Mouse (Mus musculus) layer of hippocampus, postnatal 14 days (tissue): ENCODE measurements around the gene Skap1. TPM values are rescaled to one million over a fixed set of nuclear protein-coding genes. Genes with fewer than 3 reads are reported as not detected.

Experiments
- DNase-seq, 2 experiments: peaks; one replicate each; pipeline ENCODE4 v3.0.0; 2021 to 2022; ENCODE audit warnings: low spot score in 2 of 2, mixed read lengths in 1 of 2
- total RNA-seq, 2 experiments: library from RNA; stranded (reverse); gene quantifications; 2 replicates each; pipeline ENCODE4 v1.2.3; 2021

Gene Skap1
- total RNA-seq, 2 experiments from 2014 or later = 0.78 to 1.5 TPM

GRCm38 (mm10) chr11:96550960-96551703, 86.7 kb downstream of the Skap1 start:
- DNase-seq = no peak

GRCm38 (mm10) chr11:96553091-96553490, 88.7 kb downstream of the Skap1 start:
- peak; percentile 20 to 62 for DNase-seq

GRCm38 (mm10) chr11:96560229-96560628, 95.8 kb downstream of the Skap1 start:
- no peak for DNase-seq

- DNase-seq = no peak
Observed at GRCm38 (mm10) chr11:96564088-96564487, 99.7 kb downstream of the Skap1 start.

- DNase-seq = no peak
Observed at GRCm38 (mm10) chr11:96572515-96572914, 108.1 kb downstream of the Skap1 start.

GRCm38 (mm10) chr11:96576491-96577427, 112.4 kb downstream of the Skap1 start:
- no peak for DNase-seq

- no peak for DNase-seq
Observed at GRCm38 (mm10) chr11:96578551-96579283, 114.3 kb downstream of the Skap1 start.

GRCm38 (mm10) chr11:96581604-96582384, 117.4 kb downstream of the Skap1 start:
- DNase-seq = no peak

GRCm38 (mm10) chr11:96582595-96582994, 118.2 kb downstream of the Skap1 start:
- DNase-seq = no peak

GRCm38 (mm10) chr11:96589828-96590227, 125.4 kb downstream of the Skap1 start:
- DNase-seq = no peak

- no peak for DNase-seq
Observed at GRCm38 (mm10) chr11:96595890-96596289, 131.5 kb downstream of the Skap1 start.

GRCm38 (mm10) chr11:96596301-96596700, 131.9 kb downstream of the Skap1 start:
- DNase-seq = no peak

GRCm38 (mm10) chr11:96602806-96603205, 138.4 kb downstream of the Skap1 start:
- DNase-seq = no peak

GRCm38 (mm10) chr11:96604306-96604705, 139.9 kb downstream of the Skap1 start:
- no peak for DNase-seq

- no peak for DNase-seq
Observed at GRCm38 (mm10) chr11:96604751-96605450, 140.5 kb downstream of the Skap1 start.

- DNase-seq = no peak
Observed at GRCm38 (mm10) chr11:96605516-96605915, 141.1 kb downstream of the Skap1 start.

- no peak for DNase-seq
Observed at GRCm38 (mm10) chr11:96612596-96612995, 148.2 kb downstream of the Skap1 start.

GRCm38 (mm10) chr11:96616792-96617191, 152.4 kb downstream of the Skap1 start:
- no peak for DNase-seq

- no peak for DNase-seq
Observed at GRCm38 (mm10) chr11:96618789-96619445, 154.5 kb downstream of the Skap1 start.
